Mouse (Mus musculus): ENCODE measurements around the gene Cdc34b. TPM values are rescaled to one million over a fixed set of nuclear protein-coding genes. Genes with fewer than 3 reads are reported as not detected.

Cdc34b gene
- polyA plus RNA-seq, 1 experiment from 2014 or later = not detected

- H3K27ac ChIP-seq (ENCODE audit: low read depth, low read length) = no peak overlapping the region
- H3K27me3 ChIP-seq (ENCODE audit: control insufficient read depth, insufficient read depth, low read length) = no peaks in the 10 kb centered on the region
- H3K4me2 ChIP-seq (ENCODE audit: low read depth) = no peak overlapping the region
- H3K9me3 ChIP-seq (ENCODE audit: control insufficient read depth, low read length) = no peaks in the 10 kb centered on the region
- no peak overlapping the region for H3K4me3 ChIP-seq (ENCODE audit: low read depth, low read length)
- H3K4me1 ChIP-seq (ENCODE audit: control insufficient read depth, insufficient read depth, low read length) = no peaks in the 10 kb centered on the region
- H3K36me3 ChIP-seq (ENCODE audit: control insufficient read depth, insufficient read depth, low read length) = no peaks in the 10 kb centered on the region
- WGBS = 82% methylated on average over 3 of the region's 3 CpGs
- no peak for DNase-seq (ENCODE audit: low spot score)
- ATAC-seq (ENCODE audit: insufficient read depth, low FRiP score, low TSS enrichment) = no peak
- no peak overlapping the region for H3K9ac ChIP-seq (ENCODE audit: low read length)
Measured at GRCm38 (mm10) chr11:94728545-94728944, 13.0 kb upstream of the Cdc34b start.

- no peak for DNase-seq (ENCODE audit: low spot score)
- 39% methylated on average over 4 of the region's 4 CpGs for WGBS
Measured at GRCm38 (mm10) chr11:94729565-94729964, 12.0 kb upstream of the Cdc34b start.

GRCm38 (mm10) chr11:94730261-94730660 lies 11.3 kb upstream of the Cdc34b start:
- no peak overlapping the region for H3K4me2 ChIP-seq (ENCODE audit: low read depth)
- no peak for ATAC-seq (ENCODE audit: insufficient read depth, low FRiP score, low TSS enrichment)
- no peak overlapping the region for H3K4me3 ChIP-seq (ENCODE audit: low read depth, low read length)
- H3K9ac ChIP-seq (ENCODE audit: low read length) = no peak overlapping the region
- H3K36me3 ChIP-seq (ENCODE audit: control insufficient read depth, insufficient read depth, low read length) = no peaks in the 10 kb centered on the region
- peak; percentile 63 for DNase-seq (ENCODE audit: low spot score)
- H3K27me3 ChIP-seq (ENCODE audit: control insufficient read depth, insufficient read depth, low read length) = no peaks in the 10 kb centered on the region
- H3K9me3 ChIP-seq (ENCODE audit: control insufficient read depth, low read length) = no peaks in the 10 kb centered on the region
- no peak overlapping the region for H3K27ac ChIP-seq (ENCODE audit: low read depth, low read length)
- H3K4me1 ChIP-seq (ENCODE audit: control insufficient read depth, insufficient read depth, low read length) = no peaks in the 10 kb centered on the region
- WGBS = 36% methylated on average over 5 of the region's 5 CpGs

More at GRCm38 (mm10) chr11:94729565-94729964, 12.0 kb upstream of the Cdc34b start:
- Histone ChIP-seq H3K9ac (ENCODE audit: low read length) (no peak overlapping the region), H3K27me3 (ENCODE audit: control insufficient read depth, insufficient read depth, low read length) (no peaks in the 10 kb centered on the region), H3K4me1 (ENCODE audit: control insufficient read depth, insufficient read depth, low read length) (no peaks in the 10 kb centered on the region), H3K27ac (ENCODE audit: low read depth, low read length) (no peak overlapping the region), H3K4me2 (ENCODE audit: low read depth) (no peak overlapping the region), H3K36me3 (ENCODE audit: control insufficient read depth, insufficient read depth, low read length) (no peaks in the 10 kb centered on the region), H3K4me3 (ENCODE audit: low read depth, low read length) (no peak overlapping the region), H3K9me3 (ENCODE audit: control insufficient read depth, low read length) (no peaks in the 10 kb centered on the region)
- ATAC-seq (ENCODE audit: insufficient read depth, low FRiP score, low TSS enrichment) = no peak

DNA sequence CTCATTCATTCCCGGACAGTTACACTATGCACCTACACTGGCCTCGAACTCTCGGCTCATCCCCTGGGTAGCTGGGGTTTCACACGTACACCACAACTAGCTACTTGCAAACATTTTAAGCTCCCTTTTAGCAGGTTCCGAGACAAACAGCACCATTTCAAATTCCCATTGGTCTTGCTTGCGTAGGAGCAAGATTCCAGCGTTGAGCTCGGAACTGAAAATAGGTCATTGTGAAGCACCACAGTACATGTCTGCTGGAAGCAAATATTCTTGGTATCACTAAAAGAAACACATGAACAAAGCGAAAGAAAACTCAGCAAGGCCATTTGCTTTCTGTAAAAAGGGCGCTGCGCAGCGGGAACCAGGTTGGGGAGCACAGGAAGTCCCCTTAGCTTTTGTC lies 10.4 kb upstream of the Cdc34b start:
- Histone ChIP-seq H3K27ac (ENCODE audit: low read depth, low read length) (no peak overlapping the region), H3K27me3 (ENCODE audit: control insufficient read depth, insufficient read depth, low read length) (no peaks in the 10 kb centered on the region), H3K9ac (ENCODE audit: low read length) (no peak overlapping the region), H3K4me3 (ENCODE audit: low read depth, low read length) (no peak overlapping the region), H3K4me1 (ENCODE audit: control insufficient read depth, insufficient read depth, low read length) (no peaks in the 10 kb centered on the region), H3K36me3 (ENCODE audit: control insufficient read depth, insufficient read depth, low read length) (no peaks in the 10 kb centered on the region), H3K9me3 (ENCODE audit: control insufficient read depth, low read length) (no peaks in the 10 kb centered on the region), H3K4me2 (ENCODE audit: low read depth) (no peak overlapping the region)
- ATAC-seq (ENCODE audit: insufficient read depth, low FRiP score, low TSS enrichment) (no peak), DNase-seq (ENCODE audit: low spot score) (no peak)
- 87% methylated on average over 12 of the region's 12 CpGs for WGBS

- Histone ChIP-seq H3K4me3 (ENCODE audit: low read depth, low read length) (no peak overlapping the region), H3K9ac (ENCODE audit: low read length) (no peak overlapping the region), H3K27ac (ENCODE audit: low read depth, low read length) (no peak overlapping the region), H3K36me3 (ENCODE audit: control insufficient read depth, insufficient read depth, low read length) (no peaks in the 10 kb centered on the region), H3K4me1 (ENCODE audit: control insufficient read depth, insufficient read depth, low read length) (no peaks in the 10 kb centered on the region), H3K27me3 (ENCODE audit: control insufficient read depth, insufficient read depth, low read length) (no peaks in the 10 kb centered on the region), H3K9me3 (ENCODE audit: control insufficient read depth, low read length) (no peaks in the 10 kb centered on the region), H3K4me2 (ENCODE audit: low read depth) (no peak overlapping the region)
- no peak for DNase-seq (ENCODE audit: low spot score)
- no peak for ATAC-seq (ENCODE audit: insufficient read depth, low FRiP score, low TSS enrichment)
- WGBS = 39% methylated on average over 8 of the region's 8 CpGs
Measured at GRCm38 (mm10) chr11:94732773-94733172, 8.8 kb upstream of the Cdc34b start.

- no peak overlapping the region for H3K9ac ChIP-seq (ENCODE audit: low read length)
- no peak overlapping the region for H3K4me2 ChIP-seq (ENCODE audit: low read depth)
- H3K36me3 ChIP-seq (ENCODE audit: control insufficient read depth, insufficient read depth, low read length) = no peaks in the 10 kb centered on the region
- ATAC-seq (ENCODE audit: insufficient read depth, low FRiP score, low TSS enrichment) (no peak), DNase-seq (ENCODE audit: low spot score) (no peak)
- no peaks in the 10 kb centered on the region for H3K9me3 ChIP-seq (ENCODE audit: control insufficient read depth, low read length)
- H3K27me3 ChIP-seq (ENCODE audit: control insufficient read depth, insufficient read depth, low read length) = no peaks in the 10 kb centered on the region
- 64% methylated on average over 2 of the region's 2 CpGs for WGBS
- H3K4me3 ChIP-seq (ENCODE audit: low read depth, low read length) = no peak overlapping the region
- no peak overlapping the region for H3K27ac ChIP-seq (ENCODE audit: low read depth, low read length)
- no peaks in the 10 kb centered on the region for H3K4me1 ChIP-seq (ENCODE audit: control insufficient read depth, insufficient read depth, low read length)
Measured at GRCm38 (mm10) chr11:94735746-94736145, 5.8 kb upstream of the Cdc34b start.

- no peak for DNase-seq (ENCODE audit: low spot score)
- no peak overlapping the region for H3K4me2 ChIP-seq (ENCODE audit: low read depth)
- H3K27me3 ChIP-seq (ENCODE audit: control insufficient read depth, insufficient read depth, low read length) = no peaks in the 10 kb centered on the region
- no peak for ATAC-seq (ENCODE audit: insufficient read depth, low FRiP score, low TSS enrichment)
- WGBS = 61% methylated on average over 2 of the region's 2 CpGs
- no peak overlapping the region for H3K27ac ChIP-seq (ENCODE audit: low read depth, low read length)
- H3K36me3 ChIP-seq (ENCODE audit: control insufficient read depth, insufficient read depth, low read length) = no peaks in the 10 kb centered on the region
- H3K4me3 ChIP-seq (ENCODE audit: low read depth, low read length) = no peak overlapping the region
- no peaks in the 10 kb centered on the region for H3K9me3 ChIP-seq (ENCODE audit: control insufficient read depth, low read length)
- H3K4me1 ChIP-seq (ENCODE audit: control insufficient read depth, insufficient read depth, low read length) = no peaks in the 10 kb centered on the region
- no peak overlapping the region for H3K9ac ChIP-seq (ENCODE audit: low read length)
Measured at GRCm38 (mm10) chr11:94752946-94753713, 11.5 kb downstream of the Cdc34b start.

GRCm38 (mm10) chr11:94759916-94760315 lies 18.3 kb downstream of the Cdc34b start:
- Histone ChIP-seq H3K4me3 (ENCODE audit: low read depth, low read length) (no peak overlapping the region), H3K27me3 (ENCODE audit: control insufficient read depth, insufficient read depth, low read length) (no peaks in the 10 kb centered on the region), H3K4me2 (ENCODE audit: low read depth) (no peak overlapping the region), H3K9ac (ENCODE audit: low read length) (no peak overlapping the region), H3K4me1 (ENCODE audit: control insufficient read depth, insufficient read depth, low read length) (no peaks in the 10 kb centered on the region), H3K36me3 (ENCODE audit: control insufficient read depth, insufficient read depth, low read length) (no peaks in the 10 kb centered on the region), H3K27ac (ENCODE audit: low read depth, low read length) (no peak overlapping the region), H3K9me3 (ENCODE audit: control insufficient read depth, low read length) (no peaks in the 10 kb centered on the region)
- 83% methylated on average over 6 of the region's 6 CpGs for WGBS
- ATAC-seq (ENCODE audit: insufficient read depth, low FRiP score, low TSS enrichment) (no peak), DNase-seq (ENCODE audit: low spot score) (no peak)

GRCm38 (mm10) chr11:94760364-94760763 lies 18.8 kb downstream of the Cdc34b start:
- no peaks in the 10 kb centered on the region for H3K36me3 ChIP-seq (ENCODE audit: control insufficient read depth, insufficient read depth, low read length)
- H3K9me3 ChIP-seq (ENCODE audit: control insufficient read depth, low read length) = no peaks in the 10 kb centered on the region
- no peaks in the 10 kb centered on the region for H3K4me1 ChIP-seq (ENCODE audit: control insufficient read depth, insufficient read depth, low read length)
- H3K27me3 ChIP-seq (ENCODE audit: control insufficient read depth, insufficient read depth, low read length) = no peaks in the 10 kb centered on the region
- 87% methylated on average over 3 of the region's 3 CpGs for WGBS
- H3K4me3 ChIP-seq (ENCODE audit: low read depth, low read length) = no peak overlapping the region
- no peak overlapping the region for H3K4me2 ChIP-seq (ENCODE audit: low read depth)
- DNase-seq (ENCODE audit: low spot score) = no peak
- H3K9ac ChIP-seq (ENCODE audit: low read length) = no peak overlapping the region
- no peak for ATAC-seq (ENCODE audit: insufficient read depth, low FRiP score, low TSS enrichment)
- H3K27ac ChIP-seq (ENCODE audit: low read depth, low read length) = no peak overlapping the region
